Mouse (Mus musculus): ENCODE measurements around the gene Dag1. TPM values are rescaled to one million over a fixed set of nuclear protein-coding genes. Genes with fewer than 3 reads are reported as not detected.
"Not testable (repeated sequence)": the region's sequence is repeated elsewhere in the genome, so short reads cannot be mapped to it uniquely, and the experiment has no call there.

Dag1 gene
- polyA plus RNA-seq, 1 experiment from 2014 or later: 74.7 TPM

DNA sequence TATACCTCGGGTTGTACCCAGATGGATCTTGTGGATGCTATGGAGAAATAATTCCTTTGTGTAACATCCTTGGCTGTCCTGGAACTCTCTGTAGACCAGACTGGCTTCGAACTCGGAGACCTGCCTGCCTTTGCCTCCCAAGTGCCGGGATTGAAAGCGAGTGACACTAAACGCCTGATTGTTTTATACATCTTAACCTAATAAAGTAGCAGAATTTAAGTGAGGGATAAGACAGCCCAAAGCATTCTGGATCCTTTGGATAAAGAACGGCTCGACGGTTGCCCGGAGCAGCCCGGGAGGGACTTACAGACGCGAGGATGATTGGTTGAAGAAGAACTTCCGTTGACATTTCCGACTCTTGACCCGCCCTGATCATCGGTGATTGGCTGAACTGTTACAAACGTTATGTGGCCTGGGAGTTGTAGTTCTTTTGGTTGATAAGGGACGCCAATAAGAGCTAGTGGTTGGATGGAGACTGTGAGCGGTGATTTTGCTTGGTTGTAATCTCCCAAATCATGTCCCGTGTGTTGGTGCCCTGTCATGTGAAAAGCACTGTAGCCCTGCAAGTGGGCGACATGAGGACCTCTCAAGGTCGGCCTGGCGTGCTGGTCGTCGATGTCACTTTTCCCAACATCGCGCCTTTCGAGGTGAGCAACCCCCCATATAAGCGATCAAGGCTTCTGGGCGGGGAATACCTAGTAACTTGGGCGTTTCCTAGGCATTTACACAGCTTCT lies 26.4 kb upstream of the Dag1 start, which contains the start of gene Nicn1:
TSS of gene Nicn1 (plus strand) at position 414 of the 735 bp plus-strand sequence.
- no peaks in the 10 kb centered on the region for H3K36me3 ChIP-seq
- peak within 1 kb of the TSS; percentile 27; the same call in 1 of the 2 replicates for H3K9ac ChIP-seq
- peaks cover 4% of the 10 kb centered on the region; the same call in 1 of the 2 replicates for H3K4me1 ChIP-seq
- WGBS: under 1% methylated on average over 32 of the region's 32 CpGs
- peak; percentile 99 for ATAC-seq (ENCODE audit: insufficient read depth, low FRiP score, low read depth)
- H3K9me3 ChIP-seq: no peaks in the 10 kb centered on the region
- H3K27me3 ChIP-seq (replicated peaks): no peaks in the 10 kb centered on the region
- H3K4me2 ChIP-seq: peak within 1 kb of the TSS; percentile 65
- peak within 1 kb of the TSS; percentile 71 for H3K27ac ChIP-seq
- peak within 1 kb of the TSS; percentile 59 for H3K4me3 ChIP-seq (replicated peaks)

DNA sequence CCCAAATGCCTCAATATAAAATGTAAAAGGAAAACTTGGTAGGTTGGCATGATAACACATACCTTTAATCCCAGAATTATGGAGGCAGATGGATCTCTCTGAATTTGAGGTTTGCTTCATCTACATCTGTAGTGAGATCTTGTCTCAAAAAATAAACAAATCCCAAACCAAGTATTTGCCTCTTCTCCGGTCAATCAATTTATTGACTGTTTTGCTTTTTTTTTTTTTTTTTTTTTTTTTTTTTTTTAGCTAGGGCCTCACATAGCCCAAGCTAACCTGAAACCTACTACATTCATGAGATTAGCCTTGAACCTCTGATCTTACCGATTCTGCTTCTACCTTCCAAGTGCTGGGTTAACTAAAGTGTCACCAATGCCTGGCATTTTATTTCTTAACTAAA lies 25.6 kb upstream of the Dag1 start:
- Histone ChIP-seq H3K9ac (no peak overlapping the region), H3K4me1 (peaks cover 4% of the 10 kb centered on the region; the same call in 1 of the 2 replicates), H3K27me3 (replicated peaks) (no peaks in the 10 kb centered on the region), H3K27ac (no peak overlapping the region), H3K36me3 (no peaks in the 10 kb centered on the region), H3K9me3 (no peaks in the 10 kb centered on the region), H3K4me2 (peak overlapping the region; percentile 65), H3K4me3 (replicated peaks) (no peak overlapping the region; the same call in 1 of the 2 replicates)
- ATAC-seq (ENCODE audit: insufficient read depth, low FRiP score, low read depth): no peak
- 48% methylated on average over 2 of the region's 2 CpGs for WGBS

DNA sequence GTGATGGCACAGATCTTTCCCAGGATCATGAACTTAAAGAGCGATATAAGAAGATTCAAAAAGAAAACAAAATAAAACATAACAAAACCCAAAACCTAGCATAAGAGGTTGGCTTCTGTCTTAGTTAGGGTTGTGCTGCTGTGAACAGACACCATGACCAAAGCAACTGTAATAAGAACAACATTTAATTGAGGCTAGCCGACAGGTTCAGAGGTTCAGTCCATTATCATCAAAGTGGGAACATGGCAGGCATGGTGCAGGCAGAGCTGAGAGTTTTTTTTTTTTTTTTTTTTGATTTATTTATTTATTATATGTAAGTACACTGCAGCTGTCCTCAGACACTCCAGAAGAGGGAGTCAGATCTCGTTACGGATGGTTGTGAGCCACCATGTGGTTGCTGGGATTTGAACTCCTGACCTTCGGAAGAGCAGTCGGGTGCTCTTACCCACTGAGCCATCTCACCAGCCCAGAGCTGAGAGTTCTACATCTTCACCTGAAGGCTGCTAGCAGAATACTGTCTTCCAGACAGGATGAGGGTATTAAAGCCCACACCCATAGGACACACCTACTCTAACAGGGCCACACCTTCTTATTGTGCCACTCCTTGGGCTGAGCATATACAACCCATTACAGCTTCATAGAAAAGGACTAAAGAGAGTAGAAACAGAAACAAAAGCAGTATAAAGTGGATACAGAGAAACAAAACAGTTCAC lies 23.9 kb upstream of the Dag1 start:
- not testable (repeated sequence) for H3K27ac ChIP-seq; H3K4me2 ChIP-seq; H3K27me3 ChIP-seq (replicated peaks); H3K4me1 ChIP-seq; ATAC-seq (ENCODE audit: insufficient read depth, low FRiP score, low read depth); H3K36me3 ChIP-seq; H3K9me3 ChIP-seq; H3K9ac ChIP-seq; H3K4me3 ChIP-seq (replicated peaks)
- WGBS: 77% methylated on average over 6 of the region's 6 CpGs

DNA sequence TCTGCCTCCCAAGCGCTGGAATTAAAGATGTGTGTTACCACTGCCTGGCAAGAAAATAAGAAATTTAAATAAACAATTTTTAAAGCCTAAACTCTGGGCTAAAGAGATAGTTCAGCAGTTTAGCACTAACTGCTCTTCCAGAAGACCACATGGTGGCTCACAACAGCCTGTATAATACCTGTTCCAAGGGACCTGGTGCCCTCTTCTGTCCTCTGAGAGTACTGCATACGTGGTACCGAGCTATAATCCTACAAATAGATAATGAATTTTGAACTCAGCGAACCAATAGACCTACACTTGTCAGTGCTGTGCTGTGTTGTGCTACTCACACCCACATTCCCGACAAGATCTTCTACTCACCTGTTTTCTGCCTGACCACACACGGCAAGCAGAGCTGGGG lies 20.7 kb upstream of the Dag1 start:
- no peak overlapping the region for H3K9ac ChIP-seq
- no peak overlapping the region for H3K4me3 ChIP-seq (replicated peaks)
- H3K4me1 ChIP-seq: no peaks in the 10 kb centered on the region
- H3K4me2 ChIP-seq: no peak overlapping the region
- H3K9me3 ChIP-seq: no peaks in the 10 kb centered on the region
- ATAC-seq (ENCODE audit: insufficient read depth, low FRiP score, low read depth): peak; percentile 41; the same call in 1 of the 2 replicates
- no peaks in the 10 kb centered on the region for H3K36me3 ChIP-seq
- WGBS: 12% methylated on average over 6 of the region's 6 CpGs
- no peak overlapping the region for H3K27ac ChIP-seq
- no peaks in the 10 kb centered on the region for H3K27me3 ChIP-seq (replicated peaks)

- H3K27me3 ChIP-seq (replicated peaks): no peaks in the 10 kb centered on the region
- no peaks in the 10 kb centered on the region for H3K36me3 ChIP-seq
- WGBS: 29% methylated on average over 8 of the region's 8 CpGs
- H3K9ac ChIP-seq: no peak overlapping the region
- no peaks in the 10 kb centered on the region for H3K9me3 ChIP-seq
- H3K4me1 ChIP-seq: no peaks in the 10 kb centered on the region
- H3K27ac ChIP-seq: peak overlapping the region; percentile 17
- no peak overlapping the region for H3K4me3 ChIP-seq (replicated peaks)
- 0 out of 2 replicates have a peak overlapping the region, but pooled peaks have one; percentile 12 for H3K4me2 ChIP-seq
- peak; percentile 72 for ATAC-seq (ENCODE audit: insufficient read depth, low FRiP score, low read depth)
Observed at GRCm38 (mm10) chr9:108280071-108280828, 16.5 kb upstream of the Dag1 start.

GRCm38 (mm10) chr9:108278697-108279450 lies 15.1 kb upstream of the Dag1 start:
- ATAC-seq (ENCODE audit: insufficient read depth, low FRiP score, low read depth): no peak
- H3K4me3 ChIP-seq (replicated peaks): no peak overlapping the region
- no peak overlapping the region for H3K27ac ChIP-seq
- no peaks in the 10 kb centered on the region for H3K27me3 ChIP-seq (replicated peaks)
- H3K9ac ChIP-seq: no peak overlapping the region
- H3K4me2 ChIP-seq: no peak overlapping the region
- 70% methylated on average over 10 of the region's 10 CpGs for WGBS
- H3K36me3 ChIP-seq: no peaks in the 10 kb centered on the region
- no peaks in the 10 kb centered on the region for H3K4me1 ChIP-seq
- no peaks in the 10 kb centered on the region for H3K9me3 ChIP-seq

GRCm38 (mm10) chr9:108275331-108275659 lies 11.5 kb upstream of the Dag1 start:
- Histone ChIP-seq H3K4me2 (no peak overlapping the region), H3K27me3 (replicated peaks) (no peaks in the 10 kb centered on the region), H3K4me3 (replicated peaks) (no peak overlapping the region), H3K36me3 (no peaks in the 10 kb centered on the region), H3K9ac (no peak overlapping the region), H3K9me3 (no peaks in the 10 kb centered on the region), H3K4me1 (peaks cover 3% of the 10 kb centered on the region; the same call in 1 of the 2 replicates), H3K27ac (peak overlapping the region; percentile 44)
- WGBS: 49% methylated on average over 6 of the region's 6 CpGs
- ATAC-seq (ENCODE audit: insufficient read depth, low FRiP score, low read depth): no peak

DNA sequence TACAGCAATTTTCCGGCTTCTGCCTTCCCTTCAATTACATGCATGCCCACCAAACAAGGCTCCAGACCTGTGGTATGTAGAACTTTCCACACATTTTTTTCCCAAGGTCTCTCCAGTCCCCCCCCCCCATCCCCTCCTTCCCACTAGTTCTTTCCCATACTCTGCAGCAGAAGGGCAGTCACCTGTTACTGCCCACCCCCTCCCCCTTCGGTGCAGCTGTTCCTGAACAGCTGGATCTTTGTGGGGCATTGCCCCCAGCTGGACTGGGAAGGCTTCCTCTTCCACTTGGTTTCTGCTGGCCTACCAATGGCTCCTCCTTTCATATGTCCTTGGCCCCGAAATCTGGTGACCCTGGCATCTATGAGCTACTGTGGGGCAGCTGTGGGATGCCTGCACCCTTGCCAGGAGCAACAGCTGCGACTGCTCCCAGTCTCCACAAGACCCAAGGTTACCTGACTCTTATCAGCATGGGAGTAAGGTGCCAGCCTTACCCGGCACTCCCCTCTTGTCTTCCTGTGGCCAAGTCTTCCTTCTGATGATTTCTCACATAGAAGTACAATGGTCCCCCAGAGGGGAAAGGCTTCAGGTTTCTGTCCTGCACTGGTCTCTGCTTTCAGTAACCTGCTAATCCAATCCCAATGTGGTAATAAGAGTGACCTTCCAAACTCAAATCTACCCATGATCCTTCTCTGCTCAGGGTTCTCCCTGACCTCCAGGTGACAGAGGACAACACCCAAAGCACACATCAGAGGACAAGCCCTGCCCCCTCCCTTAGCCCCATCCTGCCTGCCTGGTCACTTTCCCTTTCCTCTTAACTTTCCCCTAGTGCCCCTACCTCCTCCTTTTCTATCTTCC lies 10.9 kb upstream of the Dag1 start:
- peak; percentile 70; the same call in 1 of the 2 replicates for ATAC-seq (ENCODE audit: insufficient read depth, low FRiP score, low read depth)
- Histone ChIP-seq H3K27me3 (replicated peaks) (no peaks in the 10 kb centered on the region), H3K4me3 (replicated peaks) (no peak overlapping the region), H3K4me2 (no peak overlapping the region), H3K36me3 (no peaks in the 10 kb centered on the region), H3K4me1 (peaks cover 3% of the 10 kb centered on the region; the same call in 1 of the 2 replicates), H3K9me3 (no peaks in the 10 kb centered on the region), H3K9ac (no peak overlapping the region), H3K27ac (peak overlapping the region; percentile 44)
- 67% methylated on average over 5 of the region's 5 CpGs for WGBS

GRCm38 (mm10) chr9:108273485-108273884 lies 9.7 kb upstream of the Dag1 start:
- Histone ChIP-seq H3K9me3 (no peaks in the 10 kb centered on the region), H3K4me1 (peaks cover 3% of the 10 kb centered on the region; the same call in 1 of the 2 replicates), H3K9ac (no peak overlapping the region), H3K27ac (no peak overlapping the region), H3K27me3 (replicated peaks) (no peaks in the 10 kb centered on the region), H3K36me3 (no peaks in the 10 kb centered on the region), H3K4me3 (replicated peaks) (no peak overlapping the region), H3K4me2 (no peak overlapping the region)
- ATAC-seq (ENCODE audit: insufficient read depth, low FRiP score, low read depth): no peak
- WGBS: 83% methylated on average over 4 of the region's 4 CpGs

DNA sequence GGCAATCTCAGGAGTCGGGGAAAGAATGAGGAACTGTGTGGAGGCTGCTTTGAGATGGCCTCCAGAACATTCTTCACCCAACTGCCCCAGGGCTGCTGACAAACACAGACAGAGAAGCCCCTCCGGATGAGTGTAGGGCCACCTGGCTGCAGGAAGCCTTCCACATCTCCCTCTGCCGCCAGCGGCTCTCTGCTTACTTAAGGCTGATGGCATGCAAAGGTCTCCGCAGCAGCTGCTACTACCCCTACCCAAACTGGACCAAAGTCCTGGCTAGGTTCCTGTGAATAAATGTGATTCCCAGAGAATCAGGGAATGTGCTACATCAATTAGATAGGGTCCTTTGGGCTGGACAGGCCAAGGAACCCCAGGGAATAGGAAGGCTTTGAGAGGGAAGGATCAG lies 8.9 kb upstream of the Dag1 start:
- Histone ChIP-seq H3K4me3 (replicated peaks) (no peak overlapping the region), H3K4me2 (no peak overlapping the region), H3K36me3 (no peaks in the 10 kb centered on the region), H3K9me3 (no peaks in the 10 kb centered on the region), H3K27me3 (replicated peaks) (no peaks in the 10 kb centered on the region), H3K27ac (peak overlapping the region; percentile 21; the same call in 1 of the 2 replicates), H3K9ac (no peak overlapping the region), H3K4me1 (peaks cover 4% of the 10 kb centered on the region; the same call in 1 of the 2 replicates)
- no peak for ATAC-seq (ENCODE audit: insufficient read depth, low FRiP score, low read depth)
- 41% methylated on average over 5 of the region's 5 CpGs for WGBS
